Mouse (Mus musculus): ENCODE results near the gene Trappc4. TPM values are rescaled to one million over a fixed set of nuclear protein-coding genes. Genes with fewer than 3 reads are reported as not detected.
"Not testable (repeated sequence)": the region's sequence is repeated elsewhere in the genome, so short reads cannot be mapped to it uniquely, and the experiment has no call there.

Gene Trappc4
- polyA plus RNA-seq (2015; fragmentation: Nextera tagmentation; extraction: Ambion mirVana), result 311 and 314 TPM in 2 replicates

DNA sequence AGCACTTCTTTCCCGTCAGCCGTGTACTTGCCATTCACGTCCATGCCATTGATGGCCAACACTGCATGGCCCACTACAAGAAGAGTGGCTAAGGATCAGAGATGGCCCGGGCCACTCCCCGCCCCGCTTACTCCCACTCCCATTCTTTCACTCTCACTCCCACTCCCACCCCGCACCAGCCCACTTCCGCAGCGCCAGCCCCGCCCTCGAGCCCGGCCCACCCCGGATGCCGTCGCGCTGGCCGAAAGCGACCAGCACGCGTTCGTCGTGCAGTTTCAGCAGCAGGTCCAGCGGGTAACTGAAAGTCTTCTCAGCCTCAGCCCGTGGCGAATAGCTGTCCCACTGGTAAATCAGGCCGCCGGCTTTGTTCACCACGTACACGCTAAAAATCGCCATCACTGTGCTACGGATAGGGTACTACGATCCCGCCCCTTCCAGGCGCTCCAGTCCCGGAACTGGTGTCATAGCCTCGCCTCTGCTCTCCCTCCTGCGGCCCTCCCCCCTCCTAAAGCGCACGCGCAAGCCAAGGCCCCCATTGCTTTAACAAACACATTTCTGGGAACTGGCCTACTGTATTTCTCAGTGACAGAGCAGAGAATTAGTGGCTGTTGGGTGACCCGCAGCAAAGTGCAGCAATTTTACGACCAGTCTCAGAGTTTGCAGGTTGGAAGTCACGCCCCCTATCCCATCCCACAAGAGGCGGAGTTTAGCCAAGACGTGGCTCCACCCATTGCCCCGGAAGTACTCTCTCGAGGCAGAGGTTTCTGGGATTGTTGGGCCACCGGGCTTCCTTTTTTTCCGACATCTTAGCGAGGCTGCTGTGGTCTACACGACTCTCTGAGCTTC lies at the start of gene Trappc4, which contains the start of gene Rps25:
Gene Trappc4, minus strand, starts transcription at position 695 of the 846 bp plus-strand sequence.
Gene Rps25, plus strand, starts transcription at position 234 of the 846 bp plus-strand sequence.
- peaks cover 66% of the 10 kb centered on the region for H3K36me3 ChIP-seq (ENCODE audit: poor library complexity, severe bottlenecking)
- peak; percentile 96 for ATAC-seq
- H3K4me1 ChIP-seq, result peaks cover 29% of the 10 kb centered on the region
- peak within 1 kb of the TSS; percentile 80 for H3K9ac ChIP-seq
- peak within 1 kb of the TSS; percentile 83 for H3K4me2 ChIP-seq
- H3K4me3 ChIP-seq, result peak within 1 kb of the TSS; percentile 74
- H3K9me3 ChIP-seq (replicated peaks), result no peaks in the 10 kb centered on the region
- H3K27me3 ChIP-seq, result no peaks in the 10 kb centered on the region
- peak within 1 kb of the TSS; percentile 95 for H3K27ac ChIP-seq
- under 1% methylated on average over 51 of the region's 51 CpGs for WGBS

DNA sequence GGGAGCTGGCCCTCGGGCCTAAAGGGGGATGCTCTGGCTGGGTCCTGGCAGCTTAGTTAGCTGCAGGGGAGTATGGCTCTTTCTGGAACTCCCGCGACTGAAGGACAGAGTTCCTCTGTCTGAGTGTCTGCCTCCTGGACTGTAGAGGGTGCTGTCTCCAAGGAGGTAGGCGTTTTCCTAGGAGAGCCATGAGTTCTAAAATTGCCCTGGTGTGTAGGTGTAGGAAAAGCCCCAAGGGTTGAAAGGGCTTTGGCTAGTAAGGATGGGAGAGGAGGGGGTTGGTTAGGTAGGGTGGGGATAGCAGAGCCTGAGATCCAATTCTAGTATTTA lies 47.5 kb upstream of the Trappc4 start, which contains the start of gene Upk2:
Gene Upk2, minus strand, starts transcription at position 86 of the 330 bp plus-strand sequence.
- Histone ChIP-seq H3K36me3 (ENCODE audit: poor library complexity, severe bottlenecking) (no peaks in the 10 kb centered on the region), H3K4me1 (peaks cover 40% of the 10 kb centered on the region), H3K27ac (0 out of 2 replicates have a peak within 1 kb of the TSS, but pooled peaks have one; percentile 1), H3K9me3 (replicated peaks) (no peaks in the 10 kb centered on the region), H3K4me2 (no peak within 1 kb of the TSS), H3K4me3 (no peak within 1 kb of the TSS), H3K27me3 (peaks cover 14% of the 10 kb centered on the region), H3K9ac (peak within 1 kb of the TSS; percentile 22; the same call in 1 of the 2 replicates)
- ATAC-seq, result no peak
- 16% methylated on average over 4 of the region's 4 CpGs for WGBS

DNA sequence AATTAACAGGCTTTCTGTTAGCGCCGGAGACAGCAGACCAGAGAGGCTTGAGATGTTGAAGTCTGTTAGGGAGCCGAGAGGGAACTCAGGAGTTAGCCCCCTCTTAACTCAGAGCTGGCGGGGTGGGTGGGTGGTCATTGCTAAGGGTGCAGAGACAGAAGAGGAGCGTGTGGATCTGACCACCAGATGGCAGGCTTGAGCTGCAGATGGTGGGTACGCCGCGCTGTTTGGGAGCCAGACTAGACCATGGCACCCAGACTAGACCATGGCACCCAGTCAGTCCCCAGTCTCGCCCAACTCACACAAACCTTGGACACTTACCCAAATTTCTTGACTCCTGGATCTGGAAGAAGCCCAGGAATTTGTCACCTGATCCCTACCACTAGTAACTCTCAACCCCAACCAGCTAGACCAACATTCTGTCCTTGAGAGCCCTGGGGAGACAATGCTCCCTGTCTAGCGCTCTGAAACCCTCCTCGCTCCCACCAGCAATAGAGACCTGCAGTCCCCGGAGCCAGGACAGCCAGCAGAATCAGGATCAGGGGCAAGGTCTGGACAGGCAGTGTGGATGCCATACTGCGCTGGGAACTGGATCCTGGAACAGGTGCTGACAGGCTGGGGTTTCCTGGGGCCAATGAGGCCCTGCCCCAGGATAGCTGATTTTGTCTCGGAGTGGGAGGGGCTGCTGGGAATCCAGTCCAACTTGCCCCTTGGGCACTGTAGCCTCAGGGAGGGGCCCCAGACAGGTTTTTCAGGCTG lies 46.9 kb upstream of the Trappc4 start:
- Histone ChIP-seq H3K27me3 (peaks cover 14% of the 10 kb centered on the region), H3K27ac (no peak overlapping the region), H3K9me3 (replicated peaks) (no peaks in the 10 kb centered on the region), H3K9ac (no peak overlapping the region), H3K36me3 (ENCODE audit: poor library complexity, severe bottlenecking) (no peaks in the 10 kb centered on the region), H3K4me2 (no peak overlapping the region), H3K4me3 (no peak overlapping the region), H3K4me1 (peaks cover 40% of the 10 kb centered on the region)
- 12% methylated on average over 14 of the region's 14 CpGs for WGBS
- peak; percentile 74 for ATAC-seq

DNA sequence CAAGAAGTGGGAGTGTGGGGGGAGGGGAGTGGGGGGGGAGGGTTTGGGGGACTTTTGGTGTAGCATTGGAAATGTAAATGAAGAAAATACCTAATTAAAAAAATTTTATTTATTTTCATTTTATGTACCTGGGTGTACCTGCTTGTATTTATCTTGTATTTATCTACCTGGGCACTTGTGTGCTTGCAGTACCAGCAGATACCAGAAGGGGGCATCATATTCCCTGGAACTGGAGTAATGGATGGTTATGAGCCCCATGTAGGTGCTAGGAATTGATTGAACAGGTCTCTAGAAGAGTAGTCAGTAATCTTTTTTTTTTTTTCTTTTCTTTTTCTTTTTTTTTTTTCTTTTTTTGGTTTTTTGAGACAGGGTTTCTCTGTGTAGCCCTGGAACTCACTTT lies 43.0 kb upstream of the Trappc4 start:
- Histone ChIP-seq H3K36me3 (ENCODE audit: poor library complexity, severe bottlenecking) (no peaks in the 10 kb centered on the region), H3K27me3 (peaks cover 14% of the 10 kb centered on the region), H3K4me1 (peaks cover 8% of the 10 kb centered on the region; the same call in 1 of the 2 replicates), H3K9me3 (replicated peaks) (no peaks in the 10 kb centered on the region), H3K4me2 (no peak overlapping the region), H3K27ac (no peak overlapping the region), H3K9ac (no peak overlapping the region), H3K4me3 (no peak overlapping the region)
- no peak for ATAC-seq

DNA sequence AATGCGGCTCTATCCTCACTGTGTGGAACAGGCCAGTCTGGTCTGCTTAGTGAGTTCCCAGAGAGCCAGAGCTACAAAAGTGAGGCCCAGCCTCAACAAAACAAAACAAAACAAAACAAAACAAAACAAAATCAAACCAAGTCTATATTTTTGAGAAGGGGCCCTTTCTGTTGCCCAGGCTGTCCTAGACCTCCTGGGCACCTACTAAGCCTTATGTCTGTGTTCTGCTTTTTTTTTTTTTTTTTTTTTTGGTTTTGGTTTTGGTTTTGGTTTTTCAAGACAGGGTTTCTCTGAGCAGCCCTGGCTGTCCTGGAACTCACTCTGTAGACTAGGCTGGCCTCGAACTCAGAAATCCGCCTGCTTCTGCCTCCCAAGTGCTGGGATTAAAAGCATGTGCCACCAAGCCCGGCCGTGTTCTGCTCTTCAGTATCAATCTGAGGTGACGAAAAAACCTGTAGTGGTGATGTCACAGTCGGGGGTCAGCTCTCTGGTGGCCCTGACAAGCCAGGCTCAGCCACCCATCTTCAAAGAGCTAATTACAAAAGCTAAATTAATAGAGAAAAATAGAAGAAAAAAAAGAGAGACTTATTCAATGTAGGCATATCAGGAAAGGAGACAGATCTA lies 37.1 kb upstream of the Trappc4 start:
- WGBS, result 80% methylated on average over 7 of the region's 7 CpGs
- H3K4me1 ChIP-seq; H3K9me3 ChIP-seq (replicated peaks); H3K4me2 ChIP-seq; ATAC-seq; H3K27me3 ChIP-seq; H3K9ac ChIP-seq; H3K36me3 ChIP-seq (ENCODE audit: poor library complexity, severe bottlenecking); H3K4me3 ChIP-seq; H3K27ac ChIP-seq: not testable (repeated sequence)

DNA sequence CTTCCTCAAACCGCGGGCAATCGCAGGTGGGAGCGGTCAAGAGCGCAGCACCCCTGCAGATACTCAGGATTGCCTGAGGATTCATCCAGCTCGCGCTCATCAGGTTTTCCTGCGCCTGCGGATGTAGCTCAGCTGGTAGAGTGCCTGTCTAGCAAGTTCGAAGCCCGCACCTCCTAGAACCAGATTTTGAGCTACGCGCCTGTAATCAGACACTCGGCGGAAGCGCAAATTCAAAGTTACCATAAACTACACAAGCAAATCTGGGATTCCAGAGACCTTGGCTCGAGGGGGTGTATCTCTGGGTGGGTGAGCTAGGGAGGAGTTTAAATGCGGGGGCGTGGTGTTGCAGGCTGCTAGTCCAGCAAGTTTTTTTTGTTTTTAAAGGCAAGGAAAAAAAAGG lies 33.6 kb upstream of the Trappc4 start, which contains the start of gene Foxr1:
Gene Foxr1, minus strand, starts transcription at position 176 of the 400 bp plus-strand sequence.
- no peaks in the 10 kb centered on the region for H3K36me3 ChIP-seq (ENCODE audit: poor library complexity, severe bottlenecking)
- WGBS, result 83% methylated on average over 19 of the region's 19 CpGs
- H3K27me3 ChIP-seq, result no peaks in the 10 kb centered on the region
- no peak within 1 kb of the TSS for H3K4me3 ChIP-seq
- no peaks in the 10 kb centered on the region for H3K4me1 ChIP-seq
- no peaks in the 10 kb centered on the region for H3K9me3 ChIP-seq (replicated peaks)
- H3K27ac ChIP-seq, result no peak within 1 kb of the TSS
- H3K4me2 ChIP-seq, result no peak within 1 kb of the TSS
- no peak for ATAC-seq
- H3K9ac ChIP-seq, result no peak within 1 kb of the TSS

DNA sequence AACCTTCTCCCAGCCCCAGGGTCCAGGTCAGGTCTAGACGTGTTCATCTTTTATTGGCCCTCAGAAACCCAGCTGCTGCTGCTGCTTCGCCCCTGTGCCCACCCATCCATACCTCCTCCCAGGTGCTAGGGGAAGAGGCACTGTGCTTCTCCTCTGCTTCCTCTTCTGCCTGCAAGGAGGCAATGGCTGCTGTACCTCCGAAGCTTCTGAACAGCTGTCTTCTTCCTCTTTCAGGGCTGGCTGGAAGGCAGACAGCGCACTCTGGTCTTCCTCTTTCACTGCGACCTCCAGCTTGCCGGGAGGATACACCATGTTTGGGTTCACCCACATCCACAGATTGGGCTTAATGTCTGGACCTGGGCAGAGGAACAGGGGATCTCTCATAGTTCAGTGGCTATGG lies 28.3 kb upstream of the Trappc4 start:
- Histone ChIP-seq H3K9ac (0 out of 2 replicates have a peak overlapping the region, but pooled peaks have one; percentile 27), H3K9me3 (replicated peaks) (no peaks in the 10 kb centered on the region), H3K27ac (no peak overlapping the region), H3K4me2 (no peak overlapping the region), H3K4me1 (0 out of 2 replicates have a peak, but pooled peaks cover 3% of the 10 kb centered on the region), H3K27me3 (no peaks in the 10 kb centered on the region), H3K4me3 (no peak overlapping the region), H3K36me3 (ENCODE audit: poor library complexity, severe bottlenecking) (no peaks in the 10 kb centered on the region)
- ATAC-seq, result no peak
- 84% methylated on average over 6 of the region's 6 CpGs for WGBS

DNA sequence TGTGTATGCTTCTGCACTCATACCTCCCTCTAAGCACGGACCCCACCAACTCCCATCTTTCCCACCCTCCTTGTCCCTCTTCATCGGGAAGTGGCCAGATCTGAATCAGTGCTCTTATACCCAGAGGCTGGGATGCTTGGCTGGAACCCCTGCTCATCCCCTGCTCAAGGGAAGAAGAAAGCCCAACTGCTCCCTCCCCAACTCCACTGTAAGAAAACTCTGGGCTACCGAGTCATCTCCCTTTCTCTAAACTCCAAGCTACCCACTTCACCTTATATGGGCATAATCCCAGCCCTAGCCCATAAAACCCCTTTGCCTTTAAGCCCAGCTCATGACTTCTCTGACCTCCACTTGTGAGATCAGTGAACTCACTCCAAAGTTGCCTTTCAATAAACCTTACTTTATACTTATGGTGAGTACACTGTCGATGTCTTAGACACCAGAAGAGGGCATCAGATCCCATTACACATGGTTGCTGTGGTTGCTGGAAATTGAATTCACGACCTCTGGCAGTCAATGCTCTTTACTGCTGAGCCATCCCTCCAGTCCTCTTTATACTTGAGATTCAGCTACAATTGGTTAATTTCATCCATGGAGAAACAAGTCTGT lies 25.3 kb upstream of the Trappc4 start:
- 57% methylated on average over 5 of the region's 5 CpGs for WGBS
- Histone ChIP-seq H3K4me2 (no peak overlapping the region), H3K9ac (no peak overlapping the region), H3K4me3 (no peak overlapping the region), H3K9me3 (replicated peaks) (no peaks in the 10 kb centered on the region), H3K27me3 (no peaks in the 10 kb centered on the region), H3K36me3 (ENCODE audit: poor library complexity, severe bottlenecking) (no peaks in the 10 kb centered on the region), H3K4me1 (0 out of 2 replicates have a peak, but pooled peaks cover 3% of the 10 kb centered on the region), H3K27ac (no peak overlapping the region)
- no peak for ATAC-seq

DNA sequence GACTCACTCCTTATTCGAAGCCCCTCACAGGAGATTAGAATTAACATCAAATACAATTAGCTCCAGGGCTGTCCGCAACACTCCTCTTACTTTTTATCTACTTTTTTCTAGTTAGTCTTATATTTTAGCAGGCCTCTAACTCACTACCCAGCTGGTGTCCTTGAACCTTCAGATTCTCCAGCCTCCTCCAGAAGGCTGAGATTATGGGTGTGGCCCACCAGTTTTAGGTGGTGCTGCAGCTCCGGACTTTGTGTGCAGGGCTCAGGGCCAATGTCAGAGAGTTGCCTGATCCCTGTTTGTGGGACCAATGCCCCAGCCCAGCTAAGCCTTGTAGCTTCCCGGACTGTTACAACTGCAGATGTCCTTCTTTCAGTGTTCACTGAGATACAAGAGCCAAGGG lies 16.2 kb upstream of the Trappc4 start:
- Histone ChIP-seq H3K4me3 (no peak overlapping the region), H3K4me1 (no peaks in the 10 kb centered on the region; the same call in 1 of the 2 replicates), H3K4me2 (no peak overlapping the region), H3K9ac (no peak overlapping the region), H3K36me3 (ENCODE audit: poor library complexity, severe bottlenecking) (no peaks in the 10 kb centered on the region), H3K27ac (no peak overlapping the region), H3K9me3 (replicated peaks) (no peaks in the 10 kb centered on the region), H3K27me3 (no peaks in the 10 kb centered on the region)
- ATAC-seq, result no peak
- 88% methylated on average over 4 of the region's 4 CpGs for WGBS

DNA sequence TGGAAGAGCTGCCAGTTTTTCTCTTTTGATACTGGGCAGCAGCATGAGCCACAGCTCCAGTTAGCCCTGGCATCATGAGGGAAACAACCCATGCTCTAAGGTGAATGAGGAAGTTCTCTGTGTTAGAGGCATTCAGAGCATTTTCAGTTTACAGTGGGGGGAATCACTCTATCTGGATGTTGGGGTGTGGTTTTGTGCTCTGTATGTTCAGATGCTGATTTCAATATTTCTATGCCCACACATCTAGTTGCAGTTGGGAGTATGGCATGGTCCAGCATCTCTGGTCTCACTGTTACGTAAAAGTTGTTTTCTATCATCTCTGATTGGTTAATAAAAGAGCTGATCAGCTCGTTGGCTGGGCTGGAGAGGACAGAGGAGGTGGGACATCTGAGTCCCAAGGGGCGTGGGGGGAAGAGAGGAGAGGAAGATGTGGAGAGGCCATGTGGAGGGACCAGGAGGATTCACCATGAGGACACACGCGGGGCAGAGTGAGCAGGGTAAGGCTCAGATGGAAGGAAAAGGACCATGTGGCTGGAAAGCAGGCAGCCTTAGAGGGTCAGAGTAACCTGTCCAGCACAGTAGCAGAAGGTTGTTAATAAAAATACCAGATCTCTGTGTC lies 13.0 kb upstream of the Trappc4 start:
- H3K9me3 ChIP-seq (replicated peaks), result no peaks in the 10 kb centered on the region
- peaks cover 8% of the 10 kb centered on the region for H3K4me1 ChIP-seq
- no peak for ATAC-seq
- H3K27me3 ChIP-seq, result no peaks in the 10 kb centered on the region
- H3K9ac ChIP-seq, result no peak overlapping the region
- H3K27ac ChIP-seq, result no peak overlapping the region
- 85% methylated on average over 5 of the region's 5 CpGs for WGBS
- H3K4me2 ChIP-seq, result no peak overlapping the region
- peaks cover 8% of the 10 kb centered on the region; the same call in 1 of the 2 replicates for H3K36me3 ChIP-seq (ENCODE audit: poor library complexity, severe bottlenecking)
- H3K4me3 ChIP-seq, result no peak overlapping the region

DNA sequence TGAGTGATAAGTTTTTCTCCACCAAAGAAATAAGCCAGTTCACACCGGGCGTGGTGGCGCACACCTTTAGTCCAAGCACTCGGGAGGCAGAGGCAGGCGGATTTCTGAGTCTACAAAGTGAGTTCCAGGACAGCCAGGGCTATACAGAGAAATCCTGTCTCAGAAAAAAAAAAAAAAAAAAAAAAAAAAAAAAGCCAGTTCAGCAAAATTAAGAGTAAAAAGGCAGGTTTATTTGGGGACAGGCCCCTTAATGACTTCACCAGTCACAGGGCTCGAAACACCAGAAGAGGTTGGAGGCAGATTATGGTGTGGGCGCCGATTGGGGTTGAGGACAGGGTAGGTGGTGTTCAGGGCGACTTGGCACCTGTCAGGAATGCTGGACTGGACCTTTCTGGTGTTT lies 12.3 kb upstream of the Trappc4 start:
- H3K9me3 ChIP-seq (replicated peaks); H3K9ac ChIP-seq; H3K4me1 ChIP-seq; H3K4me2 ChIP-seq; ATAC-seq; H3K27ac ChIP-seq; H3K36me3 ChIP-seq (ENCODE audit: poor library complexity, severe bottlenecking); H3K4me3 ChIP-seq; H3K27me3 ChIP-seq: not testable (repeated sequence)
- 97% methylated on average over 9 of the region's 9 CpGs for WGBS
